Mouse (Mus musculus): Measurements from ENCODE around the gene Spindoc.
"Not testable (repeated sequence)": the region's sequence is repeated elsewhere in the genome, so short reads cannot be mapped to it uniquely, and the experiment has no call there.

The Spindoc gene

DNA sequence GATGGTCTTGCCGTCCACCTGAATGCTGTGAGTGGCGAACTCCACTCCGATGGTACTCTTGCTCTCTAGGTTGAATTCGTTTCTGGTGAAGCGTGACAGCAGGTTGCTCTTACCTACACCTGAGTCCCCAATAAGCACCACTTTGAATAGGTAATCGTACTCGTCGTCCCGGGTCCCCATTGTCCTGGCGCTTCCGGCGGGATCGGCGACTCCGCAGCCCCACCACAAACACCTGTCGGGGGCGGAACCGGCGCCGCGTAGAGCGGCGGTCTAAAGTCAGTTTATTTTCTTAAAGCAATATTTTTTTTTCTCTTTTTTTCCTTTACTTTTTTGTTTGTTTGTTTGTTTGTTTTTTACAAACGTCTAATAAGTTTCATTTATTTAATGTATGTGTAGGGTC lies 16.1 kb upstream of the Spindoc start:
- DNase-seq = not testable (repeated sequence)

DNA sequence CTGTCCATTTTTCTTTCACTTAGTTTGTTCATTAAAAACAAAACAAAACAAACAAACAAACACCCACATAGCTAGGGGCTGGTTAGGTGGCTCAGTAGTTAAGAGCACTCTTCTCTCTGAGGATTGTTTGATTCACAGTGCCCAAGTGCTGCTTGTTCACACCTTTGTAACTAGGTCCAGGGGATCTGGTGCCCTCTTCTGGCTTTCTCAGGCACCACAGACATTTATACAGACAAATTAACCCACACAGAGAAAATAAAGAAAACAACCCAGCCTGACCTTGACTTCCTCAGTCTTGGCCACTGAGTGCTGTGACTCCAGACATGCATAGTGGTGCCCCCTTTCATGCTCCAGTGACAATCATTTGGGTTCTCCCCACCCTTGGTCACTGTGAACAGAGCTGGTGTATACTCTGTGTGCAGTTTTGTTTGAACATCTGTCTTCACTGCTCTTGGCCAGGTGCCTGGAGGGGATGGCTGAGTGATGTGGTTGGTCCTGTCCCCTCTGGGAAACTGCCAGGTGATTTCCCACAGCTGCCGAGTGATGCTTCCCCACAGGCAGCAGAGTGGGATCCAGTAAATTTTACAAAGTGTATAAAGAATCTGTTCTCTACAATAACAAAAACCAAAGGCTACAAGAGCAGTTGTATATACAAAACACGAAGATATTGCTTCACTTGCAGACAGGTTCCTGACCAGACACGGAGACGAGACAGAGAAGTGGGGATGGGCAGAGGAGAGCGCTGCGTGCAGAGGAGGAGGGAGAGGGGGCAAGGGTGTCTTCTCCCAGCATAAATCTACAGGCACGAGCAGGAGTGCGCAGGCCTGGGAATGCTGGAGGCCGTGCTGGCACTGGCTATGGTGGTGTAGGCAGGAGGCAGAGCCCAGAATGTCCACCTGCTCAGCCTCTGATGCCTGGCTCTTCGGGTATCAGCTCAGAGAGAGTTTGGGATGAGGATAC lies 14.4 kb upstream of the Spindoc start:
- peak; percentile 48 for DNase-seq

DNA sequence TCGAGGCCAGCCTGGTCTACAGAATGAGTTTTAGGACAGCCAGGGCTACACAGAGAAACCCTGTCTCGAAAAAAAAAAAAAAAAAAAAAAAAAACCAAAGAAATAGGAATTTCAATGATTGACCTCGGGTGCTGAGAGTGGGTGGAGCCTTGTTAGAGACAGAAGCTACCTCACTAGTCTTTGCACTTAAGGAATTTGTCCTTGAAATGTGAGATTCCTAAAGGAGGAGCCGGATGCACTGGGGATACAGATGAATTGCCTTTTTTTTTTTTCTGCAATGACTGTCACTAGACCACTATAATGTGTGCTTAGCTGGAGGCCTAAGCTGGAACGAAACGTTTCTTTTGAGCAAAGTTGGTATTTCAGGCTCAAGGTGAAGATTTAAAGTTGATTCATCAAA lies 5.7 kb upstream of the Spindoc start:
- no peak for DNase-seq

DNA sequence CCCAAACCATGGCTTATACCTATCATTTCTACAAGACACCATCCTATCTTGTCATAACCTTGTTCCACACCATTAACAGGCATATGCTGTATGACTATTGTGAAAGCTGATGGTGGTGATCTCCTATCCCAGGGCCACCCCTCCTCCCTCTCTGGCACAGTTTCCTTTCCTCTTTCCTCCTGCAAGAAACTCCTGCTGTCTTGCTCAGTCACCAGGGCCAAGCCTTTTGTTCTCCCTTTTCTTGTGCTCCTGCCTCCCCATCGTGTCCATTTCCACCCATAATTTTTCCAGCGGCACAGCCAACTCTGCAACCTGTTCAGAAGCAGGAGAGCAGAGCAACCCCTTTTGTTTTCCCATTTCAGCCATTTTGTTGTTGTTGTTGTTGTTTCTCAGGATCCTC lies 3.2 kb upstream of the Spindoc start:
- no peak for DNase-seq

DNA sequence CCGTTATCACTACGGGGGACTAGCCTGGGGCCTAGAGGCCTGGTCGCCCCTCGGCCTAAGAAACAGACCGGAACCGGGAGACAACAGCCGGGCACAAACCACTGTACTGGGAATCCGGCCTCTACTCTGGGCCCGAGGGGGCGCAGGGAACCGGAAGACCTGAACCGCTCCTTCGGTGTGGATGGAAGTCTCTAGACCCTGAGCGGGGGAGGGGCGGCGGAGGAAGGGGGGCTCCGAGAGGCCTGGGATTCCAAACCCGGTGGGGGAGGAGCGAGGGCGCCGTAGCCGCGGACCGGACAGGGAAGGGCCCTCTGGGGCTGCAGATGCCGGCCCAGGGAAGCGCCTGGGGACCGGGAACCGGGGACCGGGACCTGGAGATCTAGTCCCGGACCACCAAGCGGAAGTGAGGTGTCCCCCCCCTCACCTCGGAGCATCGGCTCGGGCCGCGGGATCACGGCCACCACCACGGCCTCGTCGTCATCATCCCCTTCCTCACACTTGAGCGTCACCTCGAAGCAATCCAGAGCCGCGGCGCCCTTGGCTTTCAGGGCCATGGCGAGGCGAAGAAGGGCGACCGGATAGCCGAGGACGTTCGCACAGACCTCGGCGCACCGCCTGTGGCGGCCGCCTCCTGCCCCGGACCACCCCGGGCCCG lies 419 bp downstream of the Spindoc start:
- DNase-seq = peak; percentile 65

DNA sequence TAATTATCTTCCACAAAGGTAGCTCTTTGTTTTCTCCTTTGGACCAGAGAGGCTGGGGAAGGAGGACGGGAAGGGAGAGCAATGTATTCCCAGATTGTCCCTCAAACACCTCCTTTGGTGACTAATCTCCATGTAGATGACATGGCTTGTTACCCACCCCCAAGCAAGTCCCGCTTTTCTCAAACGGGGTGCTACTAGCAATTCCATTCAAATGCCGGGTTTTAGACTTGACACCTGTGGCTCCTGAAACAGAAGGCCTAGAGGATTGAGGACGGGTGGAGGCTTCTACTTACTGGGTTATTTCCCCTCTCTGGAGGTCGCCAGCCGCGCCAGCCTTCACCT lies 917 bp downstream of the Spindoc start:
- DNase-seq = no peak

DNA sequence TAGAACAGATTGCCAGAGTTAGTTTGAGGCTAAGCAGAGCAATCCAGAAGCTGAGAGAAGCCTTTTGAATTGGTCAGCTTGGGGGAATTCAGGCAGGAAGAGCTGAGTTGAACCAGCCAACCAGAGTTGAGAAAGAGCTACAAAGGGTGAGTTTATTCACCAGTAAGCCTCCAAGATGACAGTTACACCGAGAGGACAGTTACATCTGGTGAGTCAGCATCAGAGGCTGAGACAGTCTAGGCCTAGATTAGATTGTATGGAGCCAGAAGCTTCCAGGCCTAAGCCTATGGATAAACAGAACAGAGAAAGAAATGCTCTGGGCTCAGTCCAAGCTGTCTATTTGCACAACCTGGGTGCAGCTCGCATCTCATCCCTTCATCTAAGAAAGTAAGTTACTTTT lies 5.2 kb downstream of the Spindoc start:
- no peak for DNase-seq

DNA sequence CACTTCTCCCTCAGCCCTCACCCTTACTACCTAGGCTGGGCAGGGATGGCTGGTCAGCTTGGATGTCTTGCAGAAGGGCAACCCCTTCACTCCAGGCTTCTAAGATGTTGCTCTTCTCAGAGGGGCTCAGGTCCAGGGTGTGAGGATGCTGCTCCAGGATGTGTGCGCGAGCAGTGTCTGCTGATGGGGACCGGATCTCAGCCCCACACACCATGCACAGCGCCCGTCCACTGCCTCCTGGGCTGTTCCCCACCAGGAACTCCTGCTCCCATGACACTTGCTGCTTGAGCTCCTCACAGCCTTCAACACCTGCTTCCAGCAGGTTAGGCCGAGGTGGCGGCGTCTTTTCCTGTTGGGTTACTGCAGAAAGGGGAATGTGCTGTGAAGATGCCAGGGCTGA lies 8.3 kb downstream of the Spindoc start:
- DNase-seq = no peak

DNA sequence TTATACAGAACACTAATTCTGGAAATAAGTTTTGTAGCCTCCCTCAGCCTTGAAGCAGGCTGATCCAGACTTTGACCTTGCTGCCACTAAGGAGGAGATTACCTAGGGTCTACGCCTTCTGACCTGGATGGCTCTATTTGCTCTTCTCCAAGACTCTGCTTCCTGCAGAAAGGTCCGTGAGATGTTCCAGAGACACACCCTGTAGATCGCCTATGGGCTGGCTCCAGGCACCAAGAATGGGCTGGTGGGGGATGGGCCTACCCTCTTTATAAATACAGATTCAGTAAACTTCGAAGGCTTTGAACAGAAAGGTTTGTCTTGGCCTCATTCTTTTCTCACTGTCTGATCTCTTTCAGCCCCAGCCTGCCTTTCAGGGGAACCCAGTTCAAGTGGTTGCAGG lies 13.3 kb downstream of the Spindoc start:
- not testable (repeated sequence) for DNase-seq

DNA sequence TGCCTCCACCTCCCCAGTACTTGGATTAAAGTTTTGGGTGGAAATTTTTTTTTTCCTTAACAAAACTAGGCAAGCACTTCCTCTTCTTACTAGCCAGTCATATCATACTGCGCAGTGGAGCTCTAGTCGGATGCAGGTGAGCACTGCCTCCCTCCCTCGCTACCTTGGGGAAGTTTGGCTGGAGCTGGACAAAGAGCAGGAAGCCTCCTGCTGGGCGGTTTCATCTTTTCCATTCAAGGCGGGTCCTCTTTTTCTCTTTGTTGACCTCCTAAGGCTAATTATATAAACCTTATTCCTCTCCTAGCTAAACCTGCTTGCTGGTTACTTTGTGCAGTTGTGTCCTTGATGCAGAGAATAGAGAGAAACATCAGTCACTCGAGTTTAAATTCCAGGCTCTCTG lies 29.2 kb downstream of the Spindoc start:
- DNase-seq = no peak

DNA sequence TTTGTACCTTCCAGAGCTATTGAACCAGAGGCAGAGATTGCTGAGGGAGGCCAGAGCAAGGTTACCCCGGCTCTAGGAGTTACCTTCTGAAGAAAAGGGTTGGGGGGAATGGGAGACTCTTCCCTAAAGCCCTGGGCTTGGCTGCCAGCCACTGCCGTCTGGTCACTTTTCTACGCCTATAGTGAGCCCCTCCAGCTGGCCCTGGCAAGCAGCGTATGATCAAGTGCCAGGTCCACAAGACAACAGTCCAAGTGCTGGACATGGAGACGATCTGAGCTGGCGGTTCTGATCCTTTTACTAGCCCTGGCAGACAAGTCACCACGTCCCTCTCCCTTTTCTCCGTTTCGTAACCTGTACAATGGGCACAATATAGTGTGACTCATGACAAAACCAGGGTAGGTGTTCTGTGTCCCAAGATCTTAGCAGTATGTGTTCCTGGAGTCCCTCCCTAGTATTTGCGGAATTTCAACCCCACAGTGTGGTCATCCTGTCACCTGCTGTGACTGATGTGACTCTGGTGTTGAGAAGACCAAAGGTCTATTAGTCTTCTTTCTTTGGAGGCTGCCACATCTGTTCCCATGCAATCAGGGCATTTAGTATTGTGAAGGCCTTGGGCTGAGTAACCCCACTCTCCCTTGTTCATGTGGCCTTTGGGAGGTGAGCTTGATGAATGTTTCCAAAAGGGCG lies 29.8 kb downstream of the Spindoc start:
- DNase-seq = no peak

DNA sequence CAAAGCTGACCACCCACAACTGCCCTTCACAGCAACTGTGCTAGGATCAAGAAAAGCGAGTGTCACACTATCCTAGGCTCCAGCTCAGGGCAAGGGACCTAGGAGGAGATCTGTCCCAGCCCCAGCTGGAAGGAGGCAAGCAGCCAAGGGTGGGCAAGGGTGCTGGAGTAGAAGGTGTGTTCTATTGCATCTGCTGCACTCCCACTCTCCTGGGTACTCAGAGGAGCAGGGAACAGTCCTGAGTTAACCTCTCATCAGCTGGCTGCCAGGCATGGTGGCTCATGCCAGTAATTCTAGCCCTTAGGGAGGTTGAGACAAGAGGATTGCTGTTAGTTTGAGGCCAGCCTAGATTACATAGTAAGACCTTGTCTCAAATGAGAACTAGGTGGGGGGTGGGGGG lies 32.8 kb downstream of the Spindoc start:
- DNase-seq = no peak

DNA sequence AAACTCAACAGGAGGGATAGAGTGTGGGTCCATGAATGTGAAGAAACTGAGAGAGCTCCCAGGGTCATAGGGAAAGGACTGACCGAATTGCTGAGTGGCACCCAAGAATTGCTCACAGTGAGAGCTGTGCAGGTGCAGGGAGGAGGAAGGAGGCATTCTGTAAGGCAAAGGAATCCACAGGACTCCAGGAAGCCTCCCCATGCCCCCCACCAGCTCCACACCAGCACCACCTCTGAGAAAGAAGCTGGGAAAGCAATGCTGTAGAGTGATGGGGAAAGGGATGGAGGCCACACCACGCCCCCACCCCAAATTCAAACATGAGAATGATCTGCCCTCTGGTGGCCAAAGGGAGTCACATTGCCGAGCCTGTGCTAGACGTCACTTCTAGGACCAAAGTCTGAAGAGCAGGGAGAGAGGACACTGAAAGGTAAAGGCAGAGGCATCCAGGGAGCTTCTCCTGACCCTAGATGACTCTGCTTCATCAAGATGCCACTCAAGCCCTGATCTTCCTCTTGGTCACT lies 37.5 kb downstream of the Spindoc start:
- DNase-seq = peak; percentile 64

DNA sequence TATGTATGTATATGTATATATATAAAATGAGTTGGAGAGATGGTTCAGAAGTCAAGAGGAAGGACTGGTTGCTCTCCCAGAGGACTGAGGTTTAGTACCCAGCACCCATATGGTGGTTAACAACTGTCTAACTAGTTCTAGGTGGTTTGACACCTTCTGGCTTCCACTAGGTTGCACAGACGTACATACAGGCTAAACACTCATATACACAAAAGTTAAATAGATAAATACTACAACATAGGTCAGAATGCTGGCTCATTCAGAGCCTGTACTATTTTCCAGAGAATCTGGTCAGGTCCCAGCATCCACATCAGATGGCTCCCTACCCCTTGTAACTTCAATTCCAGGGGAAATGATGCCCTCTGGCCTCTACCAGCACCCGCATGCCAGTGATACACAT lies 40.1 kb downstream of the Spindoc start:
- DNase-seq = no peak

DNA sequence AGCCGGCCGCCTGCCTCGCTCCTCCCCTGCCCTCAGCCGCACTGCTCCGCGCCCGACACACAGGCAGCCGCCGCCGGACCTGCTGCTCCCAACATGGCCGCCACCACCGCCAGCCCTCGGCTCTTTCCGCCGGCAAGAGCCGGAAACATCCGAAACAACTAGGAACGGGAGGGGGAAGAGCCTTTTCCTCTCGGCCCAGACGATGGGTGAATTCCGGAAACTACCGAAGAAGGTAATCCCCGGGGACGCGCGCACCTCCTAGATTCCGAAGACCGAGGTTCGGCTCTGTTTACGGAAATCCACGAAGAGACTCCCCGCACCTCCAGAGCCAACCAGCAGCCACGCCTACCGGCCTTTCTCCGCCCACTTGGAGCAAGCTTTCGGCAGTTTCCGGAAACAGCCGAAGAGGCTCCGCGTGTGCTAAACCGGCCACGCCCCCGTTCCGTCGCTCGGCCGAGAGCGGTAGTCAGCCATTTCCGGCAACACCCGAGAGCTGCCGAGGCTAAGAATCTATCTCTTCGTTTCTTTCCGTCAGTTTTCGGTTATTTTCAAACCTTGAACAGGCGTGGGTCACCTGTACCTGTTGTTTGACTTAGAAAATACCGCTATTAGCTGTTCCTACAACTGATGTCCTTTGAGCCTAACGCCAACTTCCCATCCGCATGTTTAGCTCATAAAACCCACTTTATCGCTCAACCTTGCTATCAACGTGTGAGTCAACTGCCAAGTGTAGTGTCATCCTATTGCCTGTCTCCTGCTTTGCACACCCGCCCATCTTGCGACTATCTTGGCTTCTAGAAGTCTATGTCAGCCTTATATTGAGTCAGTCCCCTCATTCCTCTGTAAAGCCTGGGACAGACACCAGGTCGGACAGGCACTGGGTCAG lies 41.0 kb downstream of the Spindoc start, which contains the start of gene Mark2:
Gene Mark2, minus strand, starts transcription at position 349 of the 886 bp plus-strand sequence.
- peak; percentile 100 for DNase-seq

DNA sequence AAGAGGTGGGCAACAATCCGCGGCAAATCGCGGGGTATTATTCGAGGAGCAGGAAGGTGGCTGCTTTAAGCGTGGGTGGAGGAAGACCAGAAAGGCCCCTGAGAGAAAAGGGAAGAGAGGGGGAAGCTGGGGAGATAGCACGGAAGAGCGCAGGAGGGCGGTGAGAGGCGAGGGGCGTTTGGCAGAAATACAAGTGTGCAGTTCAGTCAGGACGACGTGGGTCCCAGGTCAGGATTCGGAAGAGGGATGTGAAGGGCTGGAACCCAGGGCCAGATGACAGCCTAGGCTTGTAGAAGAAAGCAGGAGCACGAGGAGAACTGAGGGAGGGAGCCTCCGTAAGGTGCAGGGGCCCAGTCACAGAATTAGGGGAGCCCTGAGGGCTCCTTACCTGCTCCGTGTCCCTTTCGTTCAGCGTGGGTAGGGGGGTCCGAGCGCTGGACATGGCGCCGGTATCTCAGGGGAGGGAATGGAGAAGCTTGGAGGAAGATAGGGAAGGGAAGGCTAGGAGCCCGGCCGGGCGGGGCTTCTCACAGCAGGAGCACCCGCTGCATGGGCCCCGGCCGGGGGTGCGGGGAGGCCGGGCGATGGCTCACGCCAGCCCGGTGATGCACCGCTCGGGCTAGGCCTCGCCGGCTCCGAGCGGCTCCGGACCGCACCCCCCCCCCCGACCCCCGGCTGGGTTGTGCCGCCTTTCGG lies 41.9 kb downstream of the Spindoc start:
- peak; percentile 16 for DNase-seq

DNA sequence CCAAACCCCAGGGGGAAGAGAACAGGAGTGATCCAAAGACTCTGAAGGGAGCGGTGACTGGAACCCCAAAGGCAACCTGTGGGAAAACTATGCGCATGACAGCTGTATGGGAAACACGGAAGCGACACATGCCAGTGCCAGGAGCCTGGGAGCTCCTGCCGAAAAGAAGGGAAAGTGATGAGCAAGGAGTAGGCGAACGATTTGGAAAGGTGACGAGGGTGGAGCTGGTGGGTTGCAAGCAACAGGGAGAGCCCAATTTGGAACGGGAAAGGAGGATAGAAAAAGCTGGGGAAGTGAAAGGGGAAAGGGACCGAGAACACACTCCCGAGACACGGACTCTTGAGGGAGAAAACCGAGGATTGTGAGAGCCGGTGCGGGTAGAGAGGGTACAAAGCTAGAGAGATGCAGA lies 42.4 kb downstream of the Spindoc start:
- peak; percentile 25 for DNase-seq

DNA sequence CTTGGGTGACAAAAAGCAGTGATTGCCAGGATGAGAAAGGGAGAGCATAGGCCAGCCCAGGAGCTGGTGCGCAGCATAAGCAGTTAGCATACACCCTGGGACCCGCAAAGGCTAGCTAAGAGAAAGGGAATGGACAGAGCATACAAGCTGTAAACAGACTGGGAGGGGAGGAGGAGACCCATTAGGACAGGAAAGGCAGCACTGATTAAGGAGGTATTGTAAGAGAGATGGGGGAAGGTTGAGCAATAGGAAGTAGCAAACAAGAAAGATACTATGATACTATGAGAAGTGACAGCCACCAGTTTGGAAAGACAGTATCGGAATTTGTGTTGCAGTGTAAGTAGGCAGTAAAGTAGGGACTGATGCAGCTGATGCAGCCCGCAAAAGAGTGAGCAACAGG lies 42.9 kb downstream of the Spindoc start:
- peak; percentile 12 for DNase-seq

DNA sequence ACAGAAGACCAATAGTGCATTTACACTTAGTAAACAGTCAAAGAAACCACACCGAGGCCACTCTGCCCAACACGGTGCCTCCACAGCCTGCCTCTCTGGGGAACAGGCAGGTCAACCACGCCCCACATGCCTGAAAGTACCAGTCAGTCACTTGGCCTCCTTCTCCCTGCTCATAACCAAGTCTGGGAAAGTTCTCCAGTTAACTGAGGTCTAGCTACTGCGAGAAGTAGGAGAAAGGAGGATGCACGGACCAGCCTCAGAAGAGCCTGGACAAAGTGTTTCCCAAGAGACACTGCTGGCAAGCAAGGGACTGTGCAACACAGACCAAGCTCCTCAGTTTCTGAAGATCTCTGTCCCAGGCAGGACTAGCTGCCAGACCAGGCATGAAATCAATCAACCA lies 43.8 kb downstream of the Spindoc start:
- peak; percentile 65 for DNase-seq

DNA sequence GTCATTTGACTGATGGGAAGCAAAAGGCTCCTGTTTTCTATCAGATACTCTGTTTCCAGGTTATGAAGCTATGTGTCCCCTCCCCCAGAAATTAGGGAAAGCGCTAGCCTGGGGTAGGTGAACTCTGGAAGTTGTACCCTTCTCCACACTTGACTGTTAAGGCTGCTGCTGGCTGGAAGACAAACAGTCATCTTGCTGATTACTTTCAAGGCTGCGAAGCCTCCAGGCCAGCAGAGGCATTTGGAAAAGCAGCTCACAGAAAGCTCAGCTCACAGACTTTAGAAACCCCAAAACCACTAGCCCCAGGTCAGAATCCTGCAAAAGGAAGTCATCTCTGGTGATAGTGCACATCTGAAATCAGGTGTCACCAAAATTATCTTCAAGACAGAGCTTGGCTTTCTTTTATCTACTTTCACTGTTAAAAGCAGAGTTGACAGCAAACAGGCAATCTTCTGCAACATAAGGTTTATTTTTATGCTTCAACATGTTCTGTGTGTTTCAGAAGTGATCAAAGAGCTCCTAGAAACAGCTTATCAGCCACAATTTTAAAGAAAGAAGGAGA lies 44.9 kb downstream of the Spindoc start:
- DNase-seq = no peak

DNA sequence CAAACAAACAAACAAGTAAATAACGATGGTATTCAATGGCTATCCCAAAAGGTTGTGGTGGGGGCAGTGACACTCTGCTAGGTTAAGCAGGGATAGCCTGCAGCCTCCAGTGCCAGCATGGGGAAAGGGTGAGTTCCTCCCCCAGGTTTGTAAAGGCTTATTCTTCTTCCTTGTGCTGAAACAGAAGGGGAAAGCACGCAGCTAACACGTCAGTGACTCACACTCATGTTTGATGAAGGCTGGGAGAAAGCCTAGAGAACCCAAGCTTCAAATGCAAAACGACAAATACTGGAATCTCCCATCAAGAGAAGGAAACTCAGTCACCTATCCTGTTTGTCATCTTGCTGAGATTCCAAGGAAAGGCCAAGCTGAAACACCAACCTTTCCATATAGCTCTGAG lies 47.1 kb downstream of the Spindoc start:
- no peak for DNase-seq
